Mouse (Mus musculus): Measurements from ENCODE around the gene Gm17349. TPM values are rescaled to one million over a fixed set of nuclear protein-coding genes. Genes with fewer than 3 reads are reported as not detected.

The Gm17349 gene
- polyA plus RNA-seq, 1 experiment from 2014 or later, result not detected

DNA sequence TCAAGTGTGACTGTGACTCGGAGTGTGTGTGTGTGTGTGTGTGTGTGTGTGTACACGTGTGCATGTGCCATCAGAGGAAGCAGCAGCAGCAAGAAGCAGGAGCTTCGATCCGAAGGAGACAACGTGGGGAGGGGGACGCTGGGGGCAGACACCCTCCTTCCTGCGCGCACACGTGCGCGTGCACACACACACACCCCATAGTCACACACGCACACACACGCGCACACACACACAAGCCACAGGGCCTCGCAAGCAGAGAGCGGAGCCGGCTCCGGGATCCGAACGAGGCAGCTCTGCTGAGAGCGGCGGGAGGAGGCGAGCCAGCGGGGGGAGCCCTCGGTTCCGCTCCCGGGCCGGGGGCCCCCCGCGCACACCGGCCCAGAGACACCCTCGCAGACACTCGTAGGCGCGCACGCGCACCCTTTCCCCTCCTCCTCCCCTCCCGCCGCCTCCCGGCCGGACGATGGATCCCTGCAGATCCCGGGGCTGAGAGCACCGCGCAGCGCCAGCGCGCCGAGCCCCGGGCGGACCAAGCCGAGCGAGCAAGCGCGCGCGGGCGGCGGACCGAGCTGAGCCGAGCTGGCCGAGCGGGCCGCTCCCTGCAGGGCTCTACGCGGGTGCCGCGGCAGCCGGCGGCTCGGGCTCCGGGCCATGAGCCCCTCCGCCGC lies 35.0 kb downstream of the Gm17349 start, which contains the start of gene Asic1:
TSS of gene Asic1 (plus strand) at position 215 of the 668 bp plus-strand sequence.
- H3K27me3 ChIP-seq (ENCODE audit: control insufficient read depth, insufficient read depth, low read length), result peaks cover 38% of the 10 kb centered on the region
- no peaks in the 10 kb centered on the region for H3K9me3 ChIP-seq (replicated peaks; ENCODE audit: control insufficient read depth, low read length)
- peaks cover 1% of the 10 kb centered on the region for H3K4me1 ChIP-seq (ENCODE audit: control insufficient read depth, insufficient read depth, low read length)
- peak; percentile 74 for DNase-seq (ENCODE audit: low spot score)
- H3K27ac ChIP-seq (replicated peaks; ENCODE audit: low read depth, low read length), result no peak within 1 kb of the TSS
- H3K4me2 ChIP-seq (ENCODE audit: low read depth, low read length), result peak within 1 kb of the TSS; percentile 99
- under 1% methylated on average over 69 of the region's 74 CpGs for WGBS
- peak; percentile 25; the same call in 1 of the 2 replicates for ATAC-seq (replicated peaks; ENCODE audit: insufficient number of reproducible peaks, low FRiP score, low TSS enrichment, low read depth)
- no peaks in the 10 kb centered on the region for H3K36me3 ChIP-seq (replicated peaks; ENCODE audit: control insufficient read depth, insufficient read depth, low read depth, low read length)
- peak within 1 kb of the TSS; percentile 61 for H3K9ac ChIP-seq (replicated peaks; ENCODE audit: low read length)
- peak within 1 kb of the TSS; percentile 61 for H3K4me3 ChIP-seq (ENCODE audit: low read depth, low read length)

DNA sequence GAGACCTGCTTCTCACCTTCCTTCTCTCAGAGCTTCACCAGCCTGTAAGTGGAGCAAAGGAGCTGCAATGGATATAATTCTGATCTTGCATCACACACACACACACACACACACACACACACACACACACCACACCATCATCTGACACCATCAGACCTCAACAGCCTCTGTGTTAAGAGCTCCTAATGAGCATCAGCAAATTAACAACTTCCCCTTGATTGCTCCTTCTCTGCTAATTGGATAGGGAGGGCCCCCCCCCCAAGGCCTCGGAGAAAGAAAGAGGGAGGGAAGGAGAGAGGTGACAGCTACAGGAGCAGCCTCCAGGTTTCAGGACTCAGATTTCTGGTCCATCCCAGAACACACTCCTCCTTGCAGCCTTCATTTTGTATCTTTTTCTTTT lies 35.9 kb downstream of the Gm17349 start:
- Histone ChIP-seq H3K4me3 (ENCODE audit: low read depth, low read length) (no peak overlapping the region), H3K27me3 (ENCODE audit: control insufficient read depth, insufficient read depth, low read length) (peaks cover 43% of the 10 kb centered on the region), H3K27ac (replicated peaks; ENCODE audit: low read depth, low read length) (no peak overlapping the region), H3K4me1 (ENCODE audit: control insufficient read depth, insufficient read depth, low read length) (peaks cover 2% of the 10 kb centered on the region), H3K36me3 (replicated peaks; ENCODE audit: control insufficient read depth, insufficient read depth, low read depth, low read length) (no peaks in the 10 kb centered on the region), H3K4me2 (ENCODE audit: low read depth, low read length) (no peak overlapping the region), H3K9ac (replicated peaks; ENCODE audit: low read length) (no peak overlapping the region), H3K9me3 (replicated peaks; ENCODE audit: control insufficient read depth, low read length) (no peaks in the 10 kb centered on the region)
- no peak for DNase-seq (ENCODE audit: low spot score)
- WGBS, result 0% methylated on average over 1 of the region's 1 CpGs
- no peak for ATAC-seq (replicated peaks; ENCODE audit: insufficient number of reproducible peaks, low FRiP score, low TSS enrichment, low read depth)

DNA sequence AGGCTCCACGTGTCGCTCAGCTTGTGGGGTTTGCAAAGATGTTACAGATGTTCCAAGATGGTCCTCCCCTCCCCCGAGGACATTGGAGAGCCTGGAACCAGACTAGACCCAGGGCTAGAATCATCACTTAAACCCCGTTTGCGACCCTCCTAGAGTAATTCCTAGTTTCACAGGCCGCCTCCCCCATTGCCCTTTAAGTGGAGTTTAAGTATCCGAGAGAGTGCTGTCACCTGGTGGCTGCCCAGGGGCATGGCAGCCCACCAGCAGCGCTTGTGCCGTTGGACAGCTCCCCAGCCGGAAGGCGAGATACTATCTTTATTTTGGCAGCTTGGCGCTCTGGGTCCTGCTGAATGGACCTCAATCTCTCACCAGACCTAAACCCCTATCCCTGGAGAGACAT lies 36.4 kb downstream of the Gm17349 start:
- Histone ChIP-seq H3K36me3 (replicated peaks; ENCODE audit: control insufficient read depth, insufficient read depth, low read depth, low read length) (no peaks in the 10 kb centered on the region), H3K4me3 (ENCODE audit: low read depth, low read length) (no peak overlapping the region), H3K27me3 (ENCODE audit: control insufficient read depth, insufficient read depth, low read length) (peaks cover 45% of the 10 kb centered on the region), H3K9me3 (replicated peaks; ENCODE audit: control insufficient read depth, low read length) (no peaks in the 10 kb centered on the region), H3K4me1 (ENCODE audit: control insufficient read depth, insufficient read depth, low read length) (peaks cover 7% of the 10 kb centered on the region), H3K27ac (replicated peaks; ENCODE audit: low read depth, low read length) (no peak overlapping the region), H3K9ac (replicated peaks; ENCODE audit: low read length) (no peak overlapping the region), H3K4me2 (ENCODE audit: low read depth, low read length) (no peak overlapping the region)
- DNase-seq (ENCODE audit: low spot score) (peak; percentile 89), ATAC-seq (replicated peaks; ENCODE audit: insufficient number of reproducible peaks, low FRiP score, low TSS enrichment, low read depth) (no peak)
- 1% methylated on average over 12 of the region's 12 CpGs for WGBS

DNA sequence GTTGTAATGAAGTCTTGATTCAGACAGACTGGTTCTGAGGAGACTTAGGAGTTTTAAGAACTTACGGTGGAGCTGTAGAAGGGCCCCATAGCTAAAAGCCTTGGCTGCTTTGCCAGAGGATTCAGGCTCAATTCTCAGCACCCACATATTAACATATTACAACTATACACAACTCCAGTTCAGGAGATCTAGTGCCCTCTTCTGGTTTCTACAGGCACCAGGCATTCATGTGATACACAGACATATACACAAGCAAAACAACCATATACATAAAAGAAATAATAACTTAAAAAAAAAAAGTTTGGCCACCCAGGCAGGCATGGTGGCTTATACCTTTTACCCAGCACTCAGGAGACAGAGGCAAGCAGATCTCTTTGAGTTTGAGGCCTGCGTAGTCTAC lies 37.7 kb downstream of the Gm17349 start:
- WGBS, result 98% methylated on average over 2 of the region's 2 CpGs
- H3K27me3 ChIP-seq (ENCODE audit: control insufficient read depth, insufficient read depth, low read length), result peaks cover 46% of the 10 kb centered on the region
- DNase-seq (ENCODE audit: low spot score) (no peak), ATAC-seq (replicated peaks; ENCODE audit: insufficient number of reproducible peaks, low FRiP score, low TSS enrichment, low read depth) (no peak)
- no peak overlapping the region for H3K9ac ChIP-seq (replicated peaks; ENCODE audit: low read length)
- H3K36me3 ChIP-seq (replicated peaks; ENCODE audit: control insufficient read depth, insufficient read depth, low read depth, low read length), result no peaks in the 10 kb centered on the region
- H3K27ac ChIP-seq (replicated peaks; ENCODE audit: low read depth, low read length), result no peak overlapping the region
- no peak overlapping the region for H3K4me3 ChIP-seq (ENCODE audit: low read depth, low read length)
- no peaks in the 10 kb centered on the region for H3K9me3 ChIP-seq (replicated peaks; ENCODE audit: control insufficient read depth, low read length)
- H3K4me1 ChIP-seq (ENCODE audit: control insufficient read depth, insufficient read depth, low read length), result peaks cover 7% of the 10 kb centered on the region
- no peak overlapping the region for H3K4me2 ChIP-seq (ENCODE audit: low read depth, low read length)

DNA sequence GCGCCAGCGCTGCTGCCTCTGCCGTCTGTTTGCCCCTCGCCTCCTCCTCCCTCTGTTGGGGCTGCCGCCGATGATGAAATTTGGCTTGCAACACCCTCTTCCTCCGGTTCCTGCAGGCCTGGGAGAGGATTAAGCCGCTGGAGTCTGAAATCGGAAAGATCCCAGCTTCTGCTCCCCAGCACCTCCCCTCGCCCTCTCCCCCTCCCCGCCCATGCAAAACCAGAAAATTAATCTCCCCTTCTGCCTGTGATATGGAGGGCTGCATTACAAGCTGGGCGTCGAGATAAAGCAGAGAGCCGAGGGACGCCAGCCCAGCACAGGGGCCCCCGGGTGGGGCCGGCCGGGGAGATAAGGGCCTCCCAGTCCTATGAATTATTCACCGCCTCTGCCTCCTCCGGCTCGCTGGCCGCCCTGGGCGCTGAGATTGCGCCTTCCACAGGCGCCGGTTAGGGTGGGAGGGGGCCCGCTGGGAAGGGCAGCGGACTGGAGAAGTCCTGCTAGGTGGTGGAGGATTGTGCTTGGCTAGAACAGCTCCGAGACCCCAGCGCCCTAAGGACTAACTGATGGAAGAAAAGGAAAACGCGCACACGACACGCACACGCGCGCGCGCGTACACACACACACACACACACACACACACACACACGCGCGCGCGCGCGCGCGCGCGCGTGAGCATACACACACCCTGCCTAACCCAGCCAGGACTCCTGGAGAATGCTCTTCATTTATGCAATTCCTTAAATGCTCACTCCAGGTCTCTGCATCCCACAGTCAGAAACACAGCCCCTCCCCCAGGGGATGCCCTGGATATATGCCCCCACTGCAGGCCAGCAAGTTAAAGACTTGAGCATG lies 40.5 kb downstream of the Gm17349 start:
- DNase-seq (ENCODE audit: low spot score) (peak; percentile 58), ATAC-seq (replicated peaks; ENCODE audit: insufficient number of reproducible peaks, low FRiP score, low TSS enrichment, low read depth) (peak; percentile 40; the same call in 1 of the 2 replicates)
- under 1% methylated on average over 52 of the region's 52 CpGs for WGBS
- H3K4me1 ChIP-seq (ENCODE audit: control insufficient read depth, insufficient read depth, low read length), result peaks cover 7% of the 10 kb centered on the region; the same call in 1 of the 2 replicates
- peak overlapping the region; percentile 82 for H3K4me2 ChIP-seq (ENCODE audit: low read depth, low read length)
- H3K27me3 ChIP-seq (ENCODE audit: control insufficient read depth, insufficient read depth, low read length), result peaks cover 26% of the 10 kb centered on the region
- no peak overlapping the region for H3K27ac ChIP-seq (replicated peaks; ENCODE audit: low read depth, low read length)
- H3K36me3 ChIP-seq (replicated peaks; ENCODE audit: control insufficient read depth, insufficient read depth, low read depth, low read length), result no peaks in the 10 kb centered on the region
- peak overlapping the region; percentile 37 for H3K9ac ChIP-seq (replicated peaks; ENCODE audit: low read length)
- H3K9me3 ChIP-seq (replicated peaks; ENCODE audit: control insufficient read depth, low read length), result no peaks in the 10 kb centered on the region
- H3K4me3 ChIP-seq (ENCODE audit: low read depth, low read length), result peak overlapping the region; percentile 36

DNA sequence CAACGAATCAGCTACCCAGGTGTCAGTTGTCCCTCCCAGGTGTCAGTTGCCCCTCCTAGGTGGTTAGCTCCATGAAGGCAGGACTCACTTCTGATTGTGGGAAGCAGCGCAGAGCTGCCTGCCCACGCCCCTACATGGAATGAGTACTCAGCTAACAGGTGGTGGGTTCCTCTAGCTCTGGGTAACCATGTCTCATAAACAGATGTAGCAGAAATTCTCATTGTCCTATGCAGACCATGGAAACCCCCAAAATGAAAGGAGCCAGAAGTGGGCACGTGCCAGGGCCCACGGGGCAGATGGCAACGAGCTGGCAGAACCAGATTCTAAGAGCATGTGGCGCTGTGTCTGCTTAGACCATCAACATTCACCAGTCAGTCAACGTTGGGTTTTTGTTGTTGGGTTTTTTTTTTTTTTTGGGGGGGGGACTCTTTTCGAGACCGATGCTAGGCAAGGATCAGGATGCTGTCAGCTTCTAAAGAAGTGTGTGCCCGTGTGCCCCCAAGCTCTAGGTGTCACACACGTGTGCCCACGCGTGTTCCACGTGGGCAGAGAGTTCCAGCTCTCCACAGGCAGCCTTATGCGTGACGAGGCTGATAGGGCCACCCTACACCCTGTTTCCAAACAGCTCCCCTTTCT lies 41.2 kb downstream of the Gm17349 start:
- H3K27ac ChIP-seq (replicated peaks; ENCODE audit: low read depth, low read length), result no peak overlapping the region
- peak overlapping the region; percentile 82 for H3K4me2 ChIP-seq (ENCODE audit: low read depth, low read length)
- H3K36me3 ChIP-seq (replicated peaks; ENCODE audit: control insufficient read depth, insufficient read depth, low read depth, low read length), result no peaks in the 10 kb centered on the region
- whole genome bisulfite sequencing, result 4% methylated on average over 17 of the region's 17 CpGs
- DNase-seq (ENCODE audit: low spot score) (no peak), ATAC-seq (replicated peaks; ENCODE audit: insufficient number of reproducible peaks, low FRiP score, low TSS enrichment, low read depth) (peak; percentile 53; the same call in 1 of the 2 replicates)
- H3K9ac ChIP-seq (replicated peaks; ENCODE audit: low read length), result peak overlapping the region; percentile 37
- H3K4me1 ChIP-seq (ENCODE audit: control insufficient read depth, insufficient read depth, low read length), result peaks cover 7% of the 10 kb centered on the region; the same call in 1 of the 2 replicates
- peaks cover 19% of the 10 kb centered on the region for H3K27me3 ChIP-seq (ENCODE audit: control insufficient read depth, insufficient read depth, low read length)
- no peaks in the 10 kb centered on the region for H3K9me3 ChIP-seq (replicated peaks; ENCODE audit: control insufficient read depth, low read length)
- H3K4me3 ChIP-seq (ENCODE audit: low read depth, low read length), result peak overlapping the region; percentile 36

DNA sequence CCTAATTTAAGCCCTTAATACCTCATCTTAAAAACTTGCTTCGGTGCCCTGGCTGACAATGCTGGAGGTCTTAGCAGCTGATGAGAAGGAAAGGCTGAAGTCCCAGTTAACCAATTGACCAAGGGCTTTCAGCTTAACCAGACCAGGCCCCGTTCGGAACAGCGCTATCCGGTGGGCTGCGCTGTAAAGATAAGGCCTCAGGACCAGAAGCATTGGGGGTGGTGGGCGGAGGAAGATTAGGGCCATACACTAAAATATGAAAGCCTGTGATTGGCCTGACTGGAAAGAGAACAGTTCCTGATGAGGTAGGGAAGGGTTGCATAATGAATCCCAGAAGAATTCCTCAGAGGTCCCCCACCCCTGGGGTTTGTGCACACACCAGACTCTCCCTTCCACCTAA lies 42.9 kb downstream of the Gm17349 start:
- H3K4me2 ChIP-seq (ENCODE audit: low read depth, low read length), result no peak overlapping the region
- WGBS, result 48% methylated on average over 7 of the region's 7 CpGs
- no peak for ATAC-seq (replicated peaks; ENCODE audit: insufficient number of reproducible peaks, low FRiP score, low TSS enrichment, low read depth)

More for the DNA sequence above, 42.9 kb downstream of the Gm17349 start:
- Histone ChIP-seq H3K4me1 (ENCODE audit: control insufficient read depth, insufficient read depth, low read length) (peaks cover 7% of the 10 kb centered on the region; the same call in 1 of the 2 replicates), H3K9me3 (replicated peaks; ENCODE audit: control insufficient read depth, low read length) (no peaks in the 10 kb centered on the region), H3K27ac (replicated peaks; ENCODE audit: low read depth, low read length) (no peak overlapping the region), H3K27me3 (ENCODE audit: control insufficient read depth, insufficient read depth, low read length) (peaks cover 18% of the 10 kb centered on the region), H3K9ac (replicated peaks; ENCODE audit: low read length) (no peak overlapping the region; the same call in 1 of the 2 replicates), H3K4me3 (ENCODE audit: low read depth, low read length) (no peak overlapping the region), H3K36me3 (replicated peaks; ENCODE audit: control insufficient read depth, insufficient read depth, low read depth, low read length) (no peaks in the 10 kb centered on the region)
- DNase-seq (ENCODE audit: low spot score), result peak; percentile 49
